Mouse (Mus musculus) testis, adult 2 months (tissue): ENCODE data around the gene Gdf11. TPM values are rescaled to one million over a fixed set of nuclear protein-coding genes. Genes with fewer than 3 reads are reported as not detected.

Experiments used
- H3K27ac ChIP-seq: fragments of 200-500 bp; 2 replicates; pipeline ENCODE4 v1.5.1; 2012; ENCODE audit warnings: low read depth, low read length; ENCODE audit not compliant: control insufficient read depth, insufficient read depth
- H3K27me3 ChIP-seq: fragments of 200-500 bp; 2 replicates; pipeline ENCODE4 v1.6.1; 2012; ENCODE audit warnings: mild to moderate bottlenecking, low read length, moderate library complexity; ENCODE audit not compliant: control insufficient read depth, insufficient read depth
- H3K36me3 ChIP-seq: fragments of 200-500 bp; 2 replicates; pipeline ENCODE4 v1.6.1; 2012; ENCODE audit warnings: mild to moderate bottlenecking, low read length; ENCODE audit not compliant: control insufficient read depth, insufficient read depth
- H3K4me1 ChIP-seq: fragments of 200-500 bp; 2 replicates; pipeline ENCODE4 v1.6.1; 2012; ENCODE audit warnings: low read length; ENCODE audit not compliant: control insufficient read depth, insufficient read depth
- H3K4me3 ChIP-seq: fragments of 200-500 bp; 2 replicates; pipeline ENCODE4 v1.5.1; 2012; ENCODE audit warnings: low read depth, mild to moderate bottlenecking, low read length, moderate library complexity, mixed read lengths; ENCODE audit not compliant: control insufficient read depth
- CTCF ChIP-seq: fragments of 200-500 bp; IDR thresholded peaks from 2 replicates; pipeline ENCODE4 v1.5.1; 2012; ENCODE audit warnings: low read depth, mild to moderate bottlenecking, inconsistent platforms, low read length, moderate library complexity; ENCODE audit not compliant: control insufficient read depth, insufficient read depth, insufficient replicate concordance
- POLR2A ChIP-seq: fragments of 200-500 bp; IDR thresholded peaks from 2 replicates; pipeline ENCODE4 v1.6.1; 2012; ENCODE audit warnings: low read depth, mild to moderate bottlenecking, inconsistent platforms, low read length, moderate library complexity; ENCODE audit not compliant: control insufficient read depth
- polyA plus RNA-seq: library from polyadenylated mRNA; depleted of rRNA; stranded (reverse); fragments of >200 nt; gene quantifications from 2 replicates; pipeline ENCODE4 v1.2.3, GENCODE M21; 2012

Gene Gdf11
- polyA plus RNA-seq, 1 experiment = 0.93 TPM

DNA sequence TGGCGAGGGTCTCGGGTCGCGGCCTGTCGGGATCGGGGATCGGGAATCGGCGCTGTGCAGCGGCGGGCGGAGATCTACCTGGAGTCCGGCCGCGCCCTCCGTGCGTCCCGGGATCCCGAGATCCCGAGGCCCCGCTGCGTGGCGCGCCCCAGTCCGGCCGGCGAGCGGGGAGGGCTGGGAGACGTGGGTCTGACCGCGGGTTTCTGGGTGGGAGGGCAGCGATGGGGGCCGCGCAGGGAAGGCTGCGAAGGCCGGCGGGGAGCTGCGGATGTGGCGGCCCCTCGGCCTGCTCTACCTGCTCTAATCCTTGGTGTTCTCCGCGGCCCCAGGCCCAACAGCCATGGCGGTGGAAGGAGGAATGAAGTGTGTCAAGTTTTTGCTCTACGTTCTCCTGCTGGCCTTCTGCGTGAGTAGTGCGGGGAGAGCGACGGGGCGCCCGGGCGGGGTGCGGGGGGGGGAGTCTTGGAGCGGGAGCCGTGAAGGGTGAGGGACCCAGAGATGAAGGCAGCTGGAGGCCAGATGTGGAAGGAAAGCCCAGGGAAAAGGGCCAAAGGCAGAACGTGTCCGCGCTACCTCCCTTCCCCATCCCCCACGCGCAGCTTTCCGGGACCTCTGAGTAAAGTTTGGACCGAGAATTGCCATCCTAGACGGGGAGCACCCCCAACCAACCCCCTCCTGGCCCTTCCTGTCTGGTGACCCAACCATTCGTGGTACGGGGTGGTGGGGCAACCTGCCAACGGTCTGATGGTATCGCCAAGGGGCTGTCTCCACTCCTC lies 18.7 kb upstream of the Gdf11 start:
- peaks cover 11% of the 10 kb centered on the region for H3K4me1 ChIP-seq
- no peak for TF ChIP-seq POLR2A
- peak overlapping the region; percentile 59 for H3K27ac ChIP-seq
- no peaks in the 10 kb centered on the region for H3K27me3 ChIP-seq
- no peaks in the 10 kb centered on the region for H3K36me3 ChIP-seq
- H3K4me3 ChIP-seq = peak overlapping the region; percentile 80

DNA sequence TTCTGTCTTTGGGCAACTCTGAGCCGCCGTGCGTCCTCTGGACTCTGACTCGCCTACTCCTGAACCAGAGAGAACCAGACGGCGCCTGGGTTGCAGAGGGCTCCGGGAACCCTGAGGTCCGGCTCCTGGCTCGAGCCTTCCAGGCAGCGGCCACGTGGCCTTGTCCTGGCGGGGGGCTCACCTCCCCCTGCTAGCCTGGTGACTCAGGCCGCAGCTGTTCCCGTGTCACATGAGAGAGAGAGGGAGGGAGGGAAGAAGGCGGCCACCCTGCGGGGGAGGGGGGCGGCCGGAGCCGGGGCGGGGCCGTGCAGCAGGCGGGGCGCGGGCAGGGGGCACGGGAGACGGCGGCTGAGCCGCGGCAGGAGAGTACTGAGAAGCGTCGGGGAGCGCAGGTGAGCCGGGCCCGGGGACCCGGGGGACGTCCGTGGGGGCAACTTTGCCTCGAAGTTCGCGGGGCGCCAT lies 18.1 kb upstream of the Gdf11 start:
- TF ChIP-seq CTCF (no peak), POLR2A (no peak)
- H3K4me3 ChIP-seq = peak overlapping the region; percentile 80

DNA sequence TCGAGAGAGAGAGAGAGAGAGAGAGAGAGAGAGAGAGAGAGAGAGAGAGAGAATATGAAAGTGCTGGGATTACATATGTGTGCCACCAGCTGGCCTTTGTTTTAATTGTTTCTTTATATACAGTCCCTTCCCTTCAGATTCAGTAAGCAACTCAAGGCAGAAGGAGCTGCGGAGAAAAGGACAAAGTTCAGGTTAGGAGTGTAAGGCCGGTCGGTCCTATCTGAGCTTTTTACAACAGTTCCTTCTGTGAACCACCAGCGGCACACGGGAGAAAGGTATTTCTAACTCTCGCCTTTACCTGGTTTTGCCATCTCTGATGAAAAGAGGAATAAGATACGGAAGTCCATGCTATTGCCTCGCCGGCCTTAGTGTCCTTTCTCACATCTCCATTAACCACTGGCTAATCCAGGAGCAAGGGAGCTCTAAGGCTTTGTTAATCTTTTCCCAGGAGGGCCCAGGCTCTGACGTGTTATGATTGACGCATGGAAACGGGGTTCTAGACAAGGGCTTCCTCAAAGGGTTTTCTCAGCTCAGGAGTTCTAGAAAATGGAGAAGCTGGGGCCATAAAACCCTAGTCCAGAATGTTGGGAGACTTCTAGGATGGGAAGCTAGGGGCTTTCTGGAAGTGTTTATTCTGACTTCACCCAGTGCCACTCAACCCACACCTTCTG lies 17.4 kb upstream of the Gdf11 start:
- Histone ChIP-seq H3K4me3 (peak overlapping the region; percentile 80), H3K27me3 (no peaks in the 10 kb centered on the region), H3K36me3 (no peaks in the 10 kb centered on the region), H3K27ac (0 out of 2 replicates have a peak overlapping the region, but pooled peaks have one; percentile 55), H3K4me1 (peaks cover 11% of the 10 kb centered on the region)
- TF ChIP-seq CTCF = no peak
- no peak for TF ChIP-seq POLR2A

More for the DNA sequence above, 18.1 kb upstream of the Gdf11 start:
- peak overlapping the region; percentile 59 for H3K27ac ChIP-seq
- no peaks in the 10 kb centered on the region for H3K27me3 ChIP-seq
- H3K4me1 ChIP-seq = peaks cover 11% of the 10 kb centered on the region
- H3K36me3 ChIP-seq = no peaks in the 10 kb centered on the region

DNA sequence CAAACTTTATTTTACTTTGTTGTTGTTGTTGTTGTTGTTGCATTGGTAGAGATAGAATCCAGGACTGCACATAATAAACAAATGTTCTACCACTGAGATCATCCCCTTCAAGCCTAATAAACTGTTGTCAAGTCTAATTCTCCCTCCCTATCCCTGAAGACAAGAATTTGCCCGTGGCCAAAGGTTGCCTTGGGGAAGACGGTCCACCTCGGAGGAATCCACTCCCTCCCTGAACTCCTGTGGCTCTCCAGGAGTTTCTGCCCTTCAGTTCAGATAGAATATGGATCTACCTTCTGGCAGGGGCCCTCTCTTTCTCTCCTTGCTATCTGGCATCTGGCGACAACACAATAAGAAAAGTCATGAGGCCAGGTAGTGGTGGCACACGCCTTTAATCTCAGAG lies 13.3 kb upstream of the Gdf11 start:
- peaks cover 4% of the 10 kb centered on the region; the same call in 1 of the 2 replicates for H3K4me1 ChIP-seq
- H3K36me3 ChIP-seq = no peaks in the 10 kb centered on the region
- no peaks in the 10 kb centered on the region for H3K27me3 ChIP-seq
- H3K27ac ChIP-seq = no peak overlapping the region
- H3K4me3 ChIP-seq = no peak overlapping the region
- no peak for TF ChIP-seq POLR2A
- no peak for TF ChIP-seq CTCF

DNA sequence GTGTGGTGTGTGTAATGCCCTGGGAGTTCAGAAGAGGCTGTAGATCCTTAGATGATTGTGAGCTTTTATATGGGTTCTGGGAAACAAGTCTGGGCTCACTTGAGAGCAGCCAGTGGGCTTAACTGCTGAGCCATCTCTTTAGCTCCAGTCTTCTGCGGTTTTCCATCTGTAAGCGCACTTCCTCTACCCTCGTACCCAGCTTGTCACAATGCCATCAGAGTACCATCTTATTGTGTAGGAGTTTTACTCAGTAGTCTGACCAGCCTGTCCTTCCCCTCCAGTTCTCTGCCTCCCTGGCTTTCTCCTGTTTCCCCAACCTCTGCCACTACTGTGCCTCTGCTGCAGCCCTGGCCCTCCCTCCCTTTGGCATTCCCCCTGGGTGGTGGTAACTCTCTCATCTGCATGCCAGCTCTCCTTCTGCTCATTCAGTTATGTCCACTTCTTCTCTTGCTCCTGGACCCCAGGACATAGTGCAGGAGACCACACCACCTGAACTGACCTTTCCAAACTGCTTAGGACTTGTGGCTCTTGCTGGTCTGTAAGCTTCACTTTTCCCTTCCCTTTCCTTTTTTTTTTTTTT lies 11.0 kb upstream of the Gdf11 start:
- Histone ChIP-seq H3K27me3 (no peaks in the 10 kb centered on the region), H3K4me1 (no peaks in the 10 kb centered on the region), H3K36me3 (no peaks in the 10 kb centered on the region), H3K4me3 (no peak overlapping the region), H3K27ac (no peak overlapping the region)
- TF ChIP-seq CTCF = no peak
- no peak for TF ChIP-seq POLR2A

DNA sequence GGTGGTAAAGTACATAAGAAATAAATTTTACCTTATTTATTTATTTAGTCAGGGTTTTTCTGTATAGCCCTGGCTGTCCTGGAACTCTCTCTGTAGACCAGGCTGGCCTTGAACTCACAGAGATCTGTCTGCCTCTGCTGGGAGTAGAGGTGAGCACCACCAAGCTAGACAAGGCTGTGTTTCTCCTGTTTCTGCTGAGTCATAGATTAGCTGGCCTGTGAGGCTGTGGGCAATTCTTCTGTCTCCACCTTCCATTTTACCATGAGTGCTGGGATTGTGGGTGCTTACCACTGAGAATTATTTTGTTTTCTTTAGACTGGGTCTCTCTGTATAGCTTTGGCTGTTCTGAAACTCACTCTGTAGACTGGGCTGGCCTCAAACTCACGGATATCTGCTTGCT lies 9.9 kb upstream of the Gdf11 start:
- no peak overlapping the region for H3K27ac ChIP-seq
- no peaks in the 10 kb centered on the region for H3K27me3 ChIP-seq
- TF ChIP-seq POLR2A (no peak), CTCF (no peak)
- H3K36me3 ChIP-seq = no peaks in the 10 kb centered on the region
- H3K4me1 ChIP-seq = peaks cover 6% of the 10 kb centered on the region
- H3K4me3 ChIP-seq = no peak overlapping the region

DNA sequence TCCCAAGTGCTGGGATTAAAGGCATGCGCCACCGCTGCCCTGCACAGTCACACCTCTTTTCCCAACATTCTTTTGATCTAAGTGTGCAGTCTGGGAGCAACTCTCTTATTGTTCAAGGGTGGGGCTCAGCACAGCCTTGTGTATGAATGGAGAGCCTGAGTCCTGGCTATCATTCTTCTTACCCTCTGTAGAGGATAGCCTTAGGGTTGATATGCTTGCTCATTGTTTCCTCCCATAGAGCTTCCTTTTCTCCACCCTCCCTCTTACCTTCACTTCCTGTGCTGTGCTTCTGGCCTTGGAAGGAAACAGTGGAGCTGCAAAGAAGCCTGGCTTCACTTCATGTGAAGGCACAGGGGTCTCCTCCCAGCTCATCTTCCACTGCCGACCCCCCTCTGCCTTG lies 9.2 kb upstream of the Gdf11 start, which contains the start of gene Cd63:
TSS of gene Cd63 (plus strand) at position 292 of the 400 bp plus-strand sequence.
- no peaks in the 10 kb centered on the region for H3K36me3 ChIP-seq
- no peak within 1 kb of the TSS for H3K4me3 ChIP-seq
- no peaks in the 10 kb centered on the region for H3K27me3 ChIP-seq
- peaks cover 13% of the 10 kb centered on the region for H3K4me1 ChIP-seq
- H3K27ac ChIP-seq = no peak within 1 kb of the TSS
- TF ChIP-seq CTCF = no peak
- TF ChIP-seq POLR2A = no peak
